Mouse (Mus musculus) midbrain, embryonic 15.5 days (tissue): ENCODE data around the gene Dstn. TPM values are rescaled to one million over a fixed set of nuclear protein-coding genes. Genes with fewer than 3 reads are reported as not detected.

Source experiments
- ATAC-seq: fragments of 200-750 bp; cut with Nextera tagmentation; replicated peaks from 2 replicates; pipeline ENCODE4 v1.8.0; 2017; ENCODE audit warnings: moderate TSS enrichment
- H3K27ac ChIP-seq: fragments of 300-500 bp; sonication (generic); 2 replicates; pipeline ENCODE4 v1.5.1; 2015; ENCODE audit warnings: mild to moderate bottlenecking, inconsistent platforms
- H3K27me3 ChIP-seq: fragments of 300-500 bp; sonication (generic); replicated peaks from 2 replicates; pipeline ENCODE4 v1.6.1; 2015; ENCODE audit warnings: inconsistent platforms
- H3K36me3 ChIP-seq: fragments of 300-500 bp; sonication (generic); replicated peaks from 2 replicates; pipeline ENCODE4 v1.6.1; 2015; ENCODE audit warnings: inconsistent platforms
- H3K4me1 ChIP-seq: fragments of 300-500 bp; sonication (generic); 2 replicates; pipeline ENCODE4 v1.6.1; 2015; ENCODE audit warnings: inconsistent platforms
- H3K4me2 ChIP-seq: fragments of 300-500 bp; sonication (generic); 2 replicates; pipeline ENCODE4 v1.6.1; 2015; ENCODE audit warnings: inconsistent platforms, mild to moderate bottlenecking, moderate library complexity
- H3K4me3 ChIP-seq: fragments of 300-500 bp; sonication (generic); 2 replicates; pipeline ENCODE4 v1.5.1; 2015; ENCODE audit warnings: mild to moderate bottlenecking, inconsistent platforms
- H3K9ac ChIP-seq: fragments of 300-500 bp; sonication (generic); 2 replicates; pipeline ENCODE4 v1.6.1; 2015; ENCODE audit warnings: mild to moderate bottlenecking, inconsistent platforms
- H3K9me3 ChIP-seq: fragments of 300-500 bp; sonication (generic); 2 replicates; pipeline ENCODE4 v1.6.1; 2016; ENCODE audit warnings: inconsistent platforms
- WGBS: fragments of 180-500 bp; shearing (Covaris S2); methylation state at CpG from one replicate; pipeline ENCODE4 v1.1.7; 2015; ENCODE audit warnings: mixed read lengths; 5-methylcytosine and 5-hydroxymethylcytosine counted together
- polyA plus RNA-seq: library from polyadenylated mRNA; unstranded; fragments of >200 nt; fragmentation: Nextera tagmentation; extraction: Ambion mirVana; gene quantifications from 2 replicates; pipeline ENCODE4 v1.2.1, GENCODE M21; 2015

Dstn gene
- 385 and 388 TPM in 2 replicates for polyA plus RNA-seq

GRCm38 (mm10) chr2:143914760-143915599, at the start of gene Dstn:
Gene Dstn, plus strand, starts transcription at chr2:143915320.
- Histone ChIP-seq H3K9me3 (no peaks in the 10 kb centered on the region), H3K36me3 (no peaks in the 10 kb centered on the region), H3K4me3 (peak within 1 kb of the TSS; percentile 81), H3K9ac (peak within 1 kb of the TSS; percentile 83), H3K4me2 (peak within 1 kb of the TSS; percentile 85), H3K4me1 (peaks cover 37% of the 10 kb centered on the region), H3K27ac (peak within 1 kb of the TSS; percentile 93), H3K27me3 (no peaks in the 10 kb centered on the region)
- WGBS: under 1% methylated on average over 71 of the region's 71 CpGs
- ATAC-seq: peak; percentile 97

- 6% methylated on average over 6 of the region's 6 CpGs for WGBS
- ATAC-seq: peak; percentile 53
- H3K9me3 ChIP-seq: no peaks in the 10 kb centered on the region
Observed at GRCm38 (mm10) chr2:143867326-143867725, 47.8 kb upstream of the Dstn start.

GRCm38 (mm10) chr2:143870936-143871688, 44.0 kb upstream of the Dstn start:
- 80% methylated on average over 10 of the region's 10 CpGs for WGBS
- Histone ChIP-seq H3K27ac (no peak overlapping the region), H3K4me1 (no peaks in the 10 kb centered on the region), H3K4me2 (no peak overlapping the region), H3K36me3 (no peaks in the 10 kb centered on the region), H3K9me3 (no peaks in the 10 kb centered on the region), H3K27me3 (no peaks in the 10 kb centered on the region), H3K4me3 (no peak overlapping the region), H3K9ac (no peak overlapping the region)
- ATAC-seq: no peak

More at GRCm38 (mm10) chr2:143867326-143867725, 47.8 kb upstream of the Dstn start:
- 0 out of 2 replicates have a peak, but pooled peaks cover under 1% of the 10 kb centered on the region for H3K27me3 ChIP-seq
- no peak overlapping the region for H3K27ac ChIP-seq
- H3K4me1 ChIP-seq: peaks cover 10% of the 10 kb centered on the region
- no peaks in the 10 kb centered on the region for H3K36me3 ChIP-seq
- H3K9ac ChIP-seq: no peak overlapping the region
- no peak overlapping the region for H3K4me3 ChIP-seq
- H3K4me2 ChIP-seq: no peak overlapping the region

- WGBS: 88% methylated on average over 1 of the region's 1 CpGs
- Histone ChIP-seq H3K27ac (no peak overlapping the region), H3K36me3 (no peaks in the 10 kb centered on the region), H3K9ac (no peak overlapping the region), H3K4me2 (no peak overlapping the region), H3K27me3 (no peaks in the 10 kb centered on the region), H3K4me1 (no peaks in the 10 kb centered on the region), H3K9me3 (no peaks in the 10 kb centered on the region), H3K4me3 (no peak overlapping the region)
- ATAC-seq: no peak
Observed at GRCm38 (mm10) chr2:143876026-143876425, 39.1 kb upstream of the Dstn start.

- Histone ChIP-seq H3K27me3 (no peaks in the 10 kb centered on the region), H3K9ac (no peak overlapping the region), H3K4me2 (no peak overlapping the region), H3K4me3 (no peak overlapping the region), H3K27ac (no peak overlapping the region), H3K36me3 (no peaks in the 10 kb centered on the region), H3K4me1 (no peaks in the 10 kb centered on the region), H3K9me3 (no peaks in the 10 kb centered on the region)
- no peak for ATAC-seq
- WGBS: 70% methylated on average over 4 of the region's 4 CpGs
Observed at GRCm38 (mm10) chr2:143876929-143877632, 38.0 kb upstream of the Dstn start.

GRCm38 (mm10) chr2:143879311-143879710, 35.8 kb upstream of the Dstn start:
- H3K27me3 ChIP-seq: no peaks in the 10 kb centered on the region
- 91% methylated on average over 6 of the region's 6 CpGs for WGBS
- H3K36me3 ChIP-seq: no peaks in the 10 kb centered on the region
- no peaks in the 10 kb centered on the region for H3K9me3 ChIP-seq
- H3K27ac ChIP-seq: no peak overlapping the region
- ATAC-seq: no peak
- H3K4me1 ChIP-seq: no peaks in the 10 kb centered on the region
- H3K4me3 ChIP-seq: no peak overlapping the region
- H3K4me2 ChIP-seq: no peak overlapping the region
- H3K9ac ChIP-seq: no peak overlapping the region

- Histone ChIP-seq H3K27ac (no peak overlapping the region), H3K9me3 (no peaks in the 10 kb centered on the region), H3K4me3 (no peak overlapping the region), H3K27me3 (no peaks in the 10 kb centered on the region), H3K4me2 (no peak overlapping the region), H3K9ac (no peak overlapping the region), H3K36me3 (no peaks in the 10 kb centered on the region), H3K4me1 (no peaks in the 10 kb centered on the region)
- ATAC-seq: no peak
- 93% methylated on average over 4 of the region's 4 CpGs for WGBS
Observed at GRCm38 (mm10) chr2:143882002-143882401, 33.1 kb upstream of the Dstn start.

- WGBS: 83% methylated on average over 10 of the region's 10 CpGs
Observed at GRCm38 (mm10) chr2:143882606-143883288, 32.4 kb upstream of the Dstn start.

GRCm38 (mm10) chr2:143889131-143889859, 25.8 kb upstream of the Dstn start:
- no peak overlapping the region for H3K9ac ChIP-seq
- no peaks in the 10 kb centered on the region for H3K9me3 ChIP-seq
- WGBS: 85% methylated on average over 15 of the region's 15 CpGs
- no peaks in the 10 kb centered on the region for H3K36me3 ChIP-seq
- H3K4me1 ChIP-seq: no peaks in the 10 kb centered on the region
- H3K27me3 ChIP-seq: no peaks in the 10 kb centered on the region
- no peak for ATAC-seq
- no peak overlapping the region for H3K27ac ChIP-seq
- H3K4me2 ChIP-seq: no peak overlapping the region
- no peak overlapping the region for H3K4me3 ChIP-seq

More at GRCm38 (mm10) chr2:143882606-143883288, 32.4 kb upstream of the Dstn start:
- Histone ChIP-seq H3K4me1 (no peaks in the 10 kb centered on the region), H3K27me3 (no peaks in the 10 kb centered on the region), H3K9me3 (no peaks in the 10 kb centered on the region), H3K4me2 (no peak overlapping the region), H3K9ac (no peak overlapping the region), H3K36me3 (no peaks in the 10 kb centered on the region), H3K4me3 (no peak overlapping the region), H3K27ac (no peak overlapping the region)
- ATAC-seq: no peak

GRCm38 (mm10) chr2:143889860-143890433, 25.2 kb upstream of the Dstn start:
- WGBS: 74% methylated on average over 12 of the region's 12 CpGs
- Histone ChIP-seq H3K27ac (no peak overlapping the region), H3K9me3 (no peaks in the 10 kb centered on the region), H3K4me2 (no peak overlapping the region), H3K4me1 (no peaks in the 10 kb centered on the region), H3K27me3 (no peaks in the 10 kb centered on the region), H3K9ac (no peak overlapping the region), H3K4me3 (no peak overlapping the region), H3K36me3 (no peaks in the 10 kb centered on the region)
- ATAC-seq: no peak
